Mouse (Mus musculus) small intestine, adult 2 months (tissue): ENCODE results near the gene Efnb3. TPM values are rescaled to one million over a fixed set of nuclear protein-coding genes. Genes with fewer than 3 reads are reported as not detected.

ENCODE experiments used
- H3K27ac ChIP-seq: fragments of 200-500 bp; 2 replicates; pipeline ENCODE4 v1.5.1; 2012; ENCODE audit warnings: low read depth, low read length, control low read depth, inconsistent platforms; ENCODE audit not compliant: insufficient read depth
- H3K27me3 ChIP-seq: fragments of 200-500 bp; 2 replicates; pipeline ENCODE4 v1.6.1; 2012; ENCODE audit warnings: mild to moderate bottlenecking, moderate library complexity, low read length, inconsistent platforms; ENCODE audit not compliant: control insufficient read depth, insufficient read depth
- H3K36me3 ChIP-seq: fragments of 200-500 bp; 2 replicates; pipeline ENCODE4 v1.6.1; 2012; ENCODE audit warnings: mild to moderate bottlenecking, low read length, control low read depth, inconsistent platforms; ENCODE audit not compliant: control insufficient read depth, insufficient read depth
- H3K4me1 ChIP-seq: fragments of 200-500 bp; 2 replicates; pipeline ENCODE4 v1.6.1; 2012; ENCODE audit warnings: low read length, inconsistent platforms, mixed read lengths; ENCODE audit not compliant: control insufficient read depth, insufficient read depth, insufficient read length
- H3K4me3 ChIP-seq: fragments of 200-500 bp; 2 replicates; pipeline ENCODE4 v1.5.1; 2012; ENCODE audit warnings: low read depth, mild to moderate bottlenecking, control low read depth, inconsistent platforms, low read length, moderate library complexity
- CTCF ChIP-seq: fragments of 200-500 bp; IDR thresholded peaks from 2 replicates; pipeline ENCODE4 v1.5.1; 2012; ENCODE audit warnings: low read depth, mild to moderate bottlenecking, control low read depth, inconsistent platforms, low read length, moderate library complexity, mixed read lengths; ENCODE audit not compliant: insufficient replicate concordance, insufficient read length; ENCODE audit errors: extremely low read depth
- POLR2A ChIP-seq: fragments of 200-500 bp; IDR thresholded peaks from 2 replicates; pipeline ENCODE4 v1.6.1; 2012; ENCODE audit warnings: low read depth, mild to moderate bottlenecking, control low read depth, inconsistent platforms, low read length, moderate library complexity
- WGBS: fragments of 180-500 bp; shearing (Covaris S2); methylation state at CpG from one replicate; pipeline ENCODE4 v1.1.7; 2018; 5-methylcytosine and 5-hydroxymethylcytosine counted together
- polyA plus RNA-seq: library from polyadenylated mRNA; depleted of rRNA; stranded (reverse); fragments of >200 nt; gene quantifications from 2 replicates; pipeline ENCODE4 v1.2.3, GENCODE M21; 2012; rRNA removed

Gene Efnb3
- 0.79 and 1.5 TPM in 2 replicates for polyA plus RNA-seq

- H3K27ac ChIP-seq, result no peak within 1 kb of the TSS
- no peaks in the 10 kb centered on the region; the same call in 1 of the 2 replicates for H3K4me1 ChIP-seq
- WGBS, result 18% methylated on average over 59 of the region's 59 CpGs
- H3K4me3 ChIP-seq, result 0 out of 2 replicates have a peak within 1 kb of the TSS, but pooled peaks have one; percentile 6
- no peak for TF ChIP-seq POLR2A
- TF ChIP-seq CTCF, result no peak
- peaks cover 11% of the 10 kb centered on the region for H3K27me3 ChIP-seq
- peaks cover 30% of the 10 kb centered on the region for H3K36me3 ChIP-seq
Observed at GRCm38 (mm10) chr11:69559851-69560765, at the start of gene Efnb3. TSS of gene Efnb3 (minus strand) at chr11:69560205.

- H3K27me3 ChIP-seq, result peaks cover 10% of the 10 kb centered on the region
- H3K27ac ChIP-seq, result no peak overlapping the region
- TF ChIP-seq POLR2A, result no peak
- no peak for TF ChIP-seq CTCF
- no peak overlapping the region for H3K4me3 ChIP-seq
- WGBS, result 63% methylated on average over 7 of the region's 7 CpGs
- no peaks in the 10 kb centered on the region for H3K36me3 ChIP-seq
- H3K4me1 ChIP-seq, result peaks cover 11% of the 10 kb centered on the region
Observed at GRCm38 (mm10) chr11:69609416-69609815, 49.4 kb upstream of the Efnb3 start.

- WGBS, result 81% methylated on average over 3 of the region's 3 CpGs
- TF ChIP-seq CTCF (no peak), POLR2A (no peak)
- peaks cover 12% of the 10 kb centered on the region for H3K27me3 ChIP-seq
- peaks cover 11% of the 10 kb centered on the region for H3K4me1 ChIP-seq
- no peak overlapping the region for H3K4me3 ChIP-seq
- H3K27ac ChIP-seq, result no peak overlapping the region
- H3K36me3 ChIP-seq, result no peaks in the 10 kb centered on the region
Observed at GRCm38 (mm10) chr11:69608525-69608924, 48.5 kb upstream of the Efnb3 start.

- Histone ChIP-seq H3K27ac (no peak overlapping the region), H3K4me1 (peaks cover 11% of the 10 kb centered on the region), H3K4me3 (no peak overlapping the region), H3K27me3 (peaks cover 12% of the 10 kb centered on the region), H3K36me3 (no peaks in the 10 kb centered on the region)
- 81% methylated on average over 2 of the region's 2 CpGs for WGBS
- TF ChIP-seq CTCF (no peak), POLR2A (no peak)
Observed at GRCm38 (mm10) chr11:69606832-69607231, 46.8 kb upstream of the Efnb3 start.

- H3K36me3 ChIP-seq, result no peaks in the 10 kb centered on the region
- TF ChIP-seq POLR2A (no peak), CTCF (no peak)
- peaks cover 12% of the 10 kb centered on the region for H3K27me3 ChIP-seq
- H3K4me1 ChIP-seq, result peaks cover 11% of the 10 kb centered on the region
- WGBS, result 77% methylated on average over 2 of the region's 2 CpGs
- H3K4me3 ChIP-seq, result no peak overlapping the region
- H3K27ac ChIP-seq, result no peak overlapping the region
Observed at GRCm38 (mm10) chr11:69606491-69606795, 46.4 kb upstream of the Efnb3 start.

- TF ChIP-seq CTCF (0 out of 2 replicates have a peak, but pooled peaks have one; percentile 0), POLR2A (peak; percentile 75; the same call in 1 of the 2 replicates)
- 3% methylated on average over 32 of the region's 32 CpGs for WGBS
- Histone ChIP-seq H3K4me1 (peaks cover 11% of the 10 kb centered on the region), H3K36me3 (no peaks in the 10 kb centered on the region), H3K27me3 (peaks cover 12% of the 10 kb centered on the region), H3K27ac (no peak within 1 kb of the TSS), H3K4me3 (peak within 1 kb of the TSS; percentile 68)
Observed at GRCm38 (mm10) chr11:69605726-69606490, 45.9 kb upstream of the Efnb3 start, which contains the start of gene Atp1b2. TSS of gene Atp1b2 (minus strand) at chr11:69605942.

- Histone ChIP-seq H3K4me1 (peaks cover 11% of the 10 kb centered on the region), H3K27ac (no peak overlapping the region), H3K36me3 (no peaks in the 10 kb centered on the region), H3K4me3 (peak overlapping the region; percentile 68), H3K27me3 (peaks cover 12% of the 10 kb centered on the region)
- WGBS, result 1% methylated on average over 73 of the region's 73 CpGs
- TF ChIP-seq CTCF (no peak), POLR2A (no peak)
Observed at GRCm38 (mm10) chr11:69604795-69605664, 45.0 kb upstream of the Efnb3 start.
